Mouse (Mus musculus): ENCODE measurements around the gene Kcnq2. TPM values are rescaled to one million over a fixed set of nuclear protein-coding genes. Genes with fewer than 3 reads are reported as not detected.
A peak's percentile ranks its signal among the peaks of the same experiment; 100 is the strongest.

Gene Kcnq2
- polyA plus RNA-seq, 1 experiment from 2014 or later = 2.0 TPM

GRCm38 (mm10) chr2:181142703-181143135 lies 7.6 kb upstream of the Kcnq2 start:
- Histone ChIP-seq H3K27ac (ENCODE audit: low read depth) (no peak overlapping the region), H3K27me3 (replicated peaks; ENCODE audit: control insufficient read depth, insufficient read depth, low read length) (peaks cover 29% of the 10 kb centered on the region)
- WGBS = 62% methylated on average over 8 of the region's 8 CpGs

GRCm38 (mm10) chr2:181139641-181140193 lies 4.6 kb upstream of the Kcnq2 start:
- no peak for ATAC-seq (replicated peaks; ENCODE audit: low FRiP score, low TSS enrichment, low read depth)
- H3K36me3 ChIP-seq (ENCODE audit: control insufficient read depth, insufficient read depth, low read length) = no peaks in the 10 kb centered on the region
- 92% methylated on average over 5 of the region's 5 CpGs for WGBS

More at GRCm38 (mm10) chr2:181142703-181143135, 7.6 kb upstream of the Kcnq2 start:
- H3K9me3 ChIP-seq (ENCODE audit: control insufficient read depth, low read length) = no peaks in the 10 kb centered on the region
- H3K9ac ChIP-seq (ENCODE audit: low read length) = no peak overlapping the region
- no peak for ATAC-seq (replicated peaks; ENCODE audit: low FRiP score, low TSS enrichment, low read depth)
- no peak for DNase-seq (ENCODE audit: low spot score)
- no peaks in the 10 kb centered on the region for H3K36me3 ChIP-seq (ENCODE audit: control insufficient read depth, insufficient read depth, low read length)
- H3K4me1 ChIP-seq (replicated peaks; ENCODE audit: control insufficient read depth, insufficient read depth, low read length) = no peaks in the 10 kb centered on the region
- H3K4me3 ChIP-seq (ENCODE audit: low read depth, low read length) = no peak overlapping the region
- H3K4me2 ChIP-seq (ENCODE audit: low read length) = no peak overlapping the region

GRCm38 (mm10) chr2:181136934-181137333 lies 1.8 kb upstream of the Kcnq2 start:
- WGBS = 4% methylated on average over 6 of the region's 6 CpGs

More at GRCm38 (mm10) chr2:181139641-181140193, 4.6 kb upstream of the Kcnq2 start:
- H3K4me3 ChIP-seq (ENCODE audit: low read depth, low read length) = no peak overlapping the region
- H3K27me3 ChIP-seq (replicated peaks; ENCODE audit: control insufficient read depth, insufficient read depth, low read length) = peaks cover 22% of the 10 kb centered on the region
- no peak overlapping the region for H3K9ac ChIP-seq (ENCODE audit: low read length)
- no peak for DNase-seq (ENCODE audit: low spot score)
- H3K9me3 ChIP-seq (ENCODE audit: control insufficient read depth, low read length) = no peaks in the 10 kb centered on the region
- no peak overlapping the region for H3K27ac ChIP-seq (ENCODE audit: low read depth)
- 0 out of 2 replicates have a peak, but pooled peaks cover under 1% of the 10 kb centered on the region for H3K4me1 ChIP-seq (replicated peaks; ENCODE audit: control insufficient read depth, insufficient read depth, low read length)
- no peak overlapping the region for H3K4me2 ChIP-seq (ENCODE audit: low read length)

GRCm38 (mm10) chr2:181135446-181135818 lies 332 bp upstream of the Kcnq2 start:
- Histone ChIP-seq H3K9ac (ENCODE audit: low read length) (no peak overlapping the region), H3K9me3 (ENCODE audit: control insufficient read depth, low read length) (no peaks in the 10 kb centered on the region), H3K4me2 (ENCODE audit: low read length) (no peak overlapping the region), H3K4me3 (ENCODE audit: low read depth, low read length) (peak overlapping the region; percentile 42; the same call in 1 of the 2 replicates), H3K36me3 (ENCODE audit: control insufficient read depth, insufficient read depth, low read length) (no peaks in the 10 kb centered on the region), H3K4me1 (replicated peaks; ENCODE audit: control insufficient read depth, insufficient read depth, low read length) (0 out of 2 replicates have a peak, but pooled peaks cover 4% of the 10 kb centered on the region), H3K27ac (ENCODE audit: low read depth) (no peak overlapping the region), H3K27me3 (replicated peaks; ENCODE audit: control insufficient read depth, insufficient read depth, low read length) (peaks cover 60% of the 10 kb centered on the region)
- no peak for DNase-seq (ENCODE audit: low spot score)
- ATAC-seq (replicated peaks; ENCODE audit: low FRiP score, low TSS enrichment, low read depth) = no peak
- 10% methylated on average over 4 of the region's 4 CpGs for WGBS

More at GRCm38 (mm10) chr2:181136934-181137333, 1.8 kb upstream of the Kcnq2 start:
- no peak overlapping the region for H3K9ac ChIP-seq (ENCODE audit: low read length)
- H3K4me2 ChIP-seq (ENCODE audit: low read length) = no peak overlapping the region
- no peak overlapping the region for H3K27ac ChIP-seq (ENCODE audit: low read depth)
- no peaks in the 10 kb centered on the region for H3K9me3 ChIP-seq (ENCODE audit: control insufficient read depth, low read length)
- DNase-seq (ENCODE audit: low spot score) = peak; percentile 90
- H3K27me3 ChIP-seq (replicated peaks; ENCODE audit: control insufficient read depth, insufficient read depth, low read length) = peaks cover 48% of the 10 kb centered on the region
- ATAC-seq (replicated peaks; ENCODE audit: low FRiP score, low TSS enrichment, low read depth) = no peak
- 0 out of 2 replicates have a peak, but pooled peaks cover 4% of the 10 kb centered on the region for H3K4me1 ChIP-seq (replicated peaks; ENCODE audit: control insufficient read depth, insufficient read depth, low read length)
- no peaks in the 10 kb centered on the region for H3K36me3 ChIP-seq (ENCODE audit: control insufficient read depth, insufficient read depth, low read length)
- H3K4me3 ChIP-seq (ENCODE audit: low read depth, low read length) = no peak overlapping the region

- H3K4me3 ChIP-seq (ENCODE audit: low read depth, low read length) = peak overlapping the region; percentile 42
- ATAC-seq (replicated peaks; ENCODE audit: low FRiP score, low TSS enrichment, low read depth) = no peak
- H3K4me2 ChIP-seq (ENCODE audit: low read length) = peak overlapping the region; percentile 77
These were observed 1.1 kb downstream of the Kcnq2 start for GRCm38 (mm10) chr2:181133837-181134590.

GRCm38 (mm10) chr2:181130245-181130644 lies 4.9 kb downstream of the Kcnq2 start:
- no peak overlapping the region for H3K9ac ChIP-seq (ENCODE audit: low read length)
- no peak overlapping the region for H3K4me2 ChIP-seq (ENCODE audit: low read length)
- ATAC-seq (replicated peaks; ENCODE audit: low FRiP score, low TSS enrichment, low read depth) (no peak), DNase-seq (ENCODE audit: low spot score) (no peak)
- H3K9me3 ChIP-seq (ENCODE audit: control insufficient read depth, low read length) = no peaks in the 10 kb centered on the region
- H3K4me3 ChIP-seq (ENCODE audit: low read depth, low read length) = no peak overlapping the region
- H3K36me3 ChIP-seq (ENCODE audit: control insufficient read depth, insufficient read depth, low read length) = no peaks in the 10 kb centered on the region
- no peak overlapping the region for H3K27ac ChIP-seq (ENCODE audit: low read depth)
- H3K27me3 ChIP-seq (replicated peaks; ENCODE audit: control insufficient read depth, insufficient read depth, low read length) = peaks cover 43% of the 10 kb centered on the region
- 0 out of 2 replicates have a peak, but pooled peaks cover 4% of the 10 kb centered on the region for H3K4me1 ChIP-seq (replicated peaks; ENCODE audit: control insufficient read depth, insufficient read depth, low read length)
- WGBS = 62% methylated on average over 4 of the region's 4 CpGs

More at GRCm38 (mm10) chr2:181133837-181134590, 1.1 kb downstream of the Kcnq2 start:
- 9% methylated on average over 22 of the region's 22 CpGs for WGBS
- Histone ChIP-seq H3K9me3 (ENCODE audit: control insufficient read depth, low read length) (no peaks in the 10 kb centered on the region), H3K27ac (ENCODE audit: low read depth) (no peak overlapping the region), H3K27me3 (replicated peaks; ENCODE audit: control insufficient read depth, insufficient read depth, low read length) (peaks cover 60% of the 10 kb centered on the region), H3K9ac (ENCODE audit: low read length) (no peak overlapping the region), H3K36me3 (ENCODE audit: control insufficient read depth, insufficient read depth, low read length) (no peaks in the 10 kb centered on the region), H3K4me1 (replicated peaks; ENCODE audit: control insufficient read depth, insufficient read depth, low read length) (0 out of 2 replicates have a peak, but pooled peaks cover 4% of the 10 kb centered on the region)
- no peak for DNase-seq (ENCODE audit: low spot score)

GRCm38 (mm10) chr2:181128963-181129362 lies 6.1 kb downstream of the Kcnq2 start:
- Histone ChIP-seq H3K27ac (ENCODE audit: low read depth) (no peak overlapping the region), H3K27me3 (replicated peaks; ENCODE audit: control insufficient read depth, insufficient read depth, low read length) (peaks cover 31% of the 10 kb centered on the region), H3K36me3 (ENCODE audit: control insufficient read depth, insufficient read depth, low read length) (no peaks in the 10 kb centered on the region), H3K9me3 (ENCODE audit: control insufficient read depth, low read length) (no peaks in the 10 kb centered on the region), H3K4me2 (ENCODE audit: low read length) (no peak overlapping the region), H3K9ac (ENCODE audit: low read length) (no peak overlapping the region), H3K4me3 (ENCODE audit: low read depth, low read length) (no peak overlapping the region), H3K4me1 (replicated peaks; ENCODE audit: control insufficient read depth, insufficient read depth, low read length) (no peaks in the 10 kb centered on the region)
- WGBS = 75% methylated on average over 4 of the region's 4 CpGs
- ATAC-seq (replicated peaks; ENCODE audit: low FRiP score, low TSS enrichment, low read depth) (no peak), DNase-seq (ENCODE audit: low spot score) (no peak)

GRCm38 (mm10) chr2:181127786-181128185 lies 7.3 kb downstream of the Kcnq2 start:
- WGBS = 42% methylated on average over 3 of the region's 3 CpGs
- peaks cover 19% of the 10 kb centered on the region for H3K27me3 ChIP-seq (replicated peaks; ENCODE audit: control insufficient read depth, insufficient read depth, low read length)
- DNase-seq (ENCODE audit: low spot score) = no peak

More at GRCm38 (mm10) chr2:181127786-181128185, 7.3 kb downstream of the Kcnq2 start:
- Histone ChIP-seq H3K4me1 (replicated peaks; ENCODE audit: control insufficient read depth, insufficient read depth, low read length) (no peaks in the 10 kb centered on the region), H3K9ac (ENCODE audit: low read length) (no peak overlapping the region), H3K9me3 (ENCODE audit: control insufficient read depth, low read length) (no peaks in the 10 kb centered on the region), H3K4me2 (ENCODE audit: low read length) (no peak overlapping the region), H3K4me3 (ENCODE audit: low read depth, low read length) (no peak overlapping the region), H3K27ac (ENCODE audit: low read depth) (no peak overlapping the region), H3K36me3 (ENCODE audit: control insufficient read depth, insufficient read depth, low read length) (no peaks in the 10 kb centered on the region)
- ATAC-seq (replicated peaks; ENCODE audit: low FRiP score, low TSS enrichment, low read depth) = no peak

Data from intestine, embryonic 14.5 days (tissue).